Mouse (Mus musculus): Measurements from ENCODE around the gene AI837181. TPM values are rescaled to one million over a fixed set of nuclear protein-coding genes. Genes with fewer than 3 reads are reported as not detected.
A peak's percentile ranks its signal among the peaks of the same experiment; 100 is the strongest.

AI837181 gene
- polyA plus RNA-seq, 1 experiment from 2014 or later, result 58.5 TPM

DNA sequence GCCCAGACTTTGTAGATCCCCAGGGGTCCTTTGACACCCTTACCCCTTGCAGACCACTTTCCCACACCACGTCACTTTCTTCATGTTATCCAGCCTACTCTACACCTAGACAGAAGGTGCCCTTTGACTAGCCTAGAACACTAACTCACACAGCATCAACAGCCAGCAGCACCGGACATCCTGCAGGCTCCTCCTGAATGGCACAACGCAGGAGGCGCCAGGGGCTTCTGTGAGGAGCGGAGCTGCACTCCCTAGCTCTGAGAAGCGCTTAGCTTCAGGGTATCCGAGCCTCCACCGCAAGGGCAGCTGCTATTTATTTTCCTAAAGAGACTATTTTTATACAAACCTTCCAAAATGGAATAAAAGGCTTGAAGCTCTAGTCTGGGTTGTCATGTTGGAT lies 30.6 kb downstream of the AI837181 start:
- CTCF ChIA-PET, result interaction anchor here (2.6 to 6.6 kb wide), 2 partner anchors 23 to 26 kb away, joined by 12 to 62 read pairs; no protein-coding TSS in a partner anchor
- no peaks in the 10 kb centered on the region for H3K27me3 ChIP-seq
- DNase-seq (ENCODE audit: low read depth, low spot score) (no peak), ATAC-seq (no peak)
- TF ChIP-seq CTCF (IDR thresholded peaks at IDR 0.05), result no peak
- POLR2A ChIA-PET, result interaction anchor here (1.4 to 4.2 kb wide), 4 partner anchors 8 to 113 kb away, joined by 3 to 30 read pairs (median 20); partner anchors contain the start of genes Fosl1 and Mus81
- in situ Hi-C loops (cut with MboI; ENCODE audit: low pct_unique_long_range_greater_than_20kb), result no loop called here

DNA sequence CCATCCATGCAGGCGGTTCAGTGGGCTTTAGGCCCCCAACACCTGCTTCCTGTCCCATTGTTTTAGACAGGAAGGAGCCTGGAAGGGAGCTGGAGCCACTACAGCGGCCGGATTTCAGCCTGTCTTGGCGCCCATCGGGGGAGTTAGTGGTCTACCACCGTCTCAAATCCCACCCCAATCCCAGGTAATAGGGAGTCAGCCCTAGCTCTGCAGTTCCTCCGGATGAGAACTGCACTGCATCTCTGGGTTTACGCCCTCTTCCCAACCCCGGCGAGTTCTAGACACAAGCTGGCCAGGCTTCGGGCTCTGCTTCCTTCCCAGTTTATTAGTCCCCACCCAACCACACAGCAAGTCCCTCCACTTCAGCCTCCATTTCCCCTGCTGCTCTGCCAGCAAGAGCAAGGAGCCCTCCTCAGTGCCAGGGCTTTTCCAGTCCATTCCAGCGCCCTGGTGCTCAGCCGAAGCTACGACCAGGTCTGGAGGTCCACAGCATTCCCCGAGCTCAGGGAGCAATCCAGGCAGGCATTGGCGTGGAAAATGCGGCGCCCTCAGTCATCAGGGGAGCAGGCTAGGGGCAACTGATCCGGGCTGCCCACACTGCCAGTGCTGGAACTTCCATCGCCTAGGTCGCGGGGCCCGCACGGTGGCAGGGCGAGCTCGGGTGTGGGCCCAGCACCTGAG lies 31.4 kb downstream of the AI837181 start:
- no peak for TF ChIP-seq CTCF (IDR thresholded peaks at IDR 0.05)
- in situ Hi-C loops (cut with MboI; ENCODE audit: low pct_unique_long_range_greater_than_20kb), result no loop called here
- ChIA-PET POLR2A (interaction anchor here (0.6 to 4.2 kb wide), 16 partner anchors 9 to 460 kb away, joined by 3 to 30 read pairs (median 3); partner anchors contain the start of genes AI837181, Ctsw, Drap1 and Efemp2), CTCF (interaction anchor here (0.9 to 6.6 kb wide), 5 partner anchors 10 to 73 kb away, joined by 4 to 62 read pairs (median 14); partner anchors contain the start of genes Fosl1 and Mus81)
- no peak for DNase-seq (ENCODE audit: low read depth, low spot score)
- no peaks in the 10 kb centered on the region for H3K27me3 ChIP-seq
- peak; percentile 34 for ATAC-seq

- ChIA-PET POLR2A (interaction anchor here (0.8 to 4.2 kb wide), 17 partner anchors 9 to 111 kb away, joined by 3 to 30 read pairs (median 4); partner anchors contain the start of genes AI837181, Ctsw, Drap1 and Efemp2), CTCF (interaction anchor here (0.9 to 6.6 kb wide), 7 partner anchors 10 to 72 kb away, joined by 3 to 62 read pairs (median 12); partner anchors contain the start of genes Fosl1 and Mus81)
- ATAC-seq (peak; percentile 77), DNase-seq (ENCODE audit: low read depth, low spot score) (no peak)
- in situ Hi-C loops (cut with MboI; ENCODE audit: low pct_unique_long_range_greater_than_20kb), result no loop called here
- no peaks in the 10 kb centered on the region for H3K27me3 ChIP-seq
- TF ChIP-seq CTCF (IDR thresholded peaks at IDR 0.05), result no peak
Measured at GRCm38 (mm10) chr19:5456922-5457745, 32.2 kb downstream of the AI837181 start.

GRCm38 (mm10) chr19:5457746-5458442 lies 33.0 kb downstream of the AI837181 start, which contains the start of gene Ccdc85b:
TSS of gene Ccdc85b (minus strand) at chr19:5457894.
- ChIA-PET CTCF (interaction anchor here (0.9 to 6.6 kb wide), 7 partner anchors 11 to 71 kb away, joined by 3 to 62 read pairs (median 12); partner anchors contain the start of genes Fosl1 and Mus81), POLR2A (interaction anchor here (0.9 to 4.2 kb wide), 9 partner anchors 10 to 33 kb away, joined by 3 to 30 read pairs (median 9); partner anchors contain the start of genes Fosl1 and Mus81)
- in situ Hi-C loops (cut with MboI; ENCODE audit: low pct_unique_long_range_greater_than_20kb), result no loop called here
- TF ChIP-seq CTCF (IDR thresholded peaks at IDR 0.05), result no peak
- no peaks in the 10 kb centered on the region for H3K27me3 ChIP-seq
- ATAC-seq (peak; percentile 8), DNase-seq (ENCODE audit: low read depth, low spot score) (no peak)

DNA sequence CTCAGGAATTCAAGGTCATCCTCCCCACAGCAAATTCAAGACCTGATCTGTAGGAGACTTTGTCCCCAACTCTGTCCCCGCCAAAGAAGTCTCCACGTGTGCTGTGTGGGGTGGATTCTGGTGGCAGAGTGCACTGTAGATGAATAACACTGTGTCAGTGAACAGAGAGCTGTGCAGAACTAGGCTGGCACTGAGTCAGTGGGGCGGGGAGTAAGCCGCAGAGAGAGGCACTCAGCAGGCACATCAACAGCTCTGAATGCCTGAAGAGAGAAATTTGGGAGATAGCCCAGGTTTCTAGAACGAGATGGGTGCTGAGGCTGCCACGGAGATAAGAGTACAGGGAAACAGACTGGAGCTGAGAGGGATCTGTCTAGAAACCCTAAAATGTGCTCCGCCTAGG lies 34.1 kb downstream of the AI837181 start:
- TF ChIP-seq CTCF (IDR thresholded peaks at IDR 0.05), result no peak
- CTCF ChIA-PET, result interaction anchor here (1.4 to 11.3 kb wide), 3 partner anchors 14 to 27 kb away, joined by 5 to 143 read pairs (median 62); partner anchors contain the start of genes Cfl1 and Mus81
- POLR2A ChIA-PET, result interaction anchor here (0.7 to 4.1 kb wide), 6 partner anchors 12 to 29 kb away, joined by 3 to 30 read pairs (median 11); partner anchors contain the start of genes Efemp2 and Mus81
- DNase-seq (ENCODE audit: low read depth, low spot score) (no peak), ATAC-seq (no peak)
- H3K27me3 ChIP-seq, result no peaks in the 10 kb centered on the region
- in situ Hi-C loops (cut with MboI; ENCODE audit: low pct_unique_long_range_greater_than_20kb), result no loop called here

GRCm38 (mm10) chr19:5459896-5460295 lies 35.0 kb downstream of the AI837181 start:
- in situ Hi-C loops (cut with MboI; ENCODE audit: low pct_unique_long_range_greater_than_20kb), result no loop called here
- ChIA-PET POLR2A (interaction anchor here (0.7 to 4.1 kb wide), 6 partner anchors 11 to 28 kb away, joined by 3 to 29 read pairs (median 10); partner anchors contain the start of genes Efemp2 and Mus81), CTCF (interaction anchor here (0.9 to 11.3 kb wide), 4 partner anchors 15 to 36 kb away, joined by 3 to 143 read pairs (median 32); partner anchors contain the start of genes Cfl1, Drap1 and Mus81)
- no peak for DNase-seq (ENCODE audit: low read depth, low spot score)
- no peak for ATAC-seq
- TF ChIP-seq CTCF (IDR thresholded peaks at IDR 0.05), result no peak
- H3K27me3 ChIP-seq, result no peaks in the 10 kb centered on the region

- POLR2A ChIA-PET, result interaction anchor here (0.9 to 4.1 kb wide), 8 partner anchors 11 to 28 kb away, joined by 3 to 29 read pairs (median 5); partner anchors contain the start of genes Efemp2 and Mus81
Measured at GRCm38 (mm10) chr19:5460465-5460911, 35.5 kb downstream of the AI837181 start, which contains the start of gene Fibp. TSS of gene Fibp (plus strand) at chr19:5460615.

GRCm38 (mm10) chr19:5461411-5461810 lies 36.5 kb downstream of the AI837181 start:
- DNase-seq (ENCODE audit: low read depth, low spot score) (no peak), ATAC-seq (no peak)
- ChIA-PET POLR2A (interaction anchor here (0.5 to 4.1 kb wide), 7 partner anchors 14 to 1904 kb away, joined by 3 to 29 read pairs (median 3); partner anchors contain the start of genes Efemp2 and Mus81), CTCF (interaction anchor here (6.6 to 11.3 kb wide), 2 partner anchors 24 to 29 kb away, joined by 62 to 143 read pairs; partner anchors contain the start of genes Cfl1 and Mus81)
- no peak for TF ChIP-seq CTCF (IDR thresholded peaks at IDR 0.05)
- in situ Hi-C loops (cut with MboI; ENCODE audit: low pct_unique_long_range_greater_than_20kb), result no loop called here
- no peaks in the 10 kb centered on the region for H3K27me3 ChIP-seq

More at GRCm38 (mm10) chr19:5460465-5460911, 35.5 kb downstream of the AI837181 start, which contains the start of gene Fibp:
- DNase-seq (ENCODE audit: low read depth, low spot score) (no peak), ATAC-seq (peak; percentile 29)
- no peaks in the 10 kb centered on the region for H3K27me3 ChIP-seq
- CTCF ChIA-PET, result interaction anchor here (0.9 to 11.3 kb wide), 5 partner anchors 10 to 36 kb away, joined by 3 to 143 read pairs (median 3); partner anchors contain the start of genes Cfl1, Drap1 and Mus81
- no peak for TF ChIP-seq CTCF (IDR thresholded peaks at IDR 0.05)
- in situ Hi-C loops (cut with MboI; ENCODE audit: low pct_unique_long_range_greater_than_20kb), result no loop called here

- in situ Hi-C loops (cut with MboI; ENCODE audit: low pct_unique_long_range_greater_than_20kb), result no loop called here
- TF ChIP-seq CTCF (IDR thresholded peaks at IDR 0.05), result no peak
- POLR2A ChIA-PET, result interaction anchor here (0.6 to 4.1 kb wide), 7 partner anchors 12 to 34 kb away, joined by 3 to 29 read pairs (median 4); partner anchors contain the start of genes Cfl1, Efemp2, Fosl1 and Mus81
- no peaks in the 10 kb centered on the region for H3K27me3 ChIP-seq
- no peak for DNase-seq (ENCODE audit: low read depth, low spot score)
- CTCF ChIA-PET, result interaction anchor here (0.8 to 11.3 kb wide), 12 partner anchors 9 to 125 kb away, joined by 3 to 143 read pairs (median 5); partner anchors contain the start of genes Cfl1 and Mus81
- ATAC-seq, result no peak
Measured at GRCm38 (mm10) chr19:5463212-5463611, 38.3 kb downstream of the AI837181 start.
